Mouse (Mus musculus): ENCODE measurements around the gene Wnt3.

GRCm38 (mm10) chr11:103758054-103758453 is 15.9 kb upstream of the Wnt3 start:
- TF ChIP-seq CTCF (IDR thresholded peaks at IDR 0.05; ENCODE audit: control insufficient read depth, insufficient read depth, insufficient replicate concordance, low read depth, low read length): peak; percentile 49; the same call in 1 of the 2 replicates
- no peak for TF ChIP-seq POLR2A (IDR thresholded peaks at IDR 0.05; ENCODE audit: control insufficient read depth, low read depth, low read length)

All from testis, adult 2 months (tissue).